Mouse (Mus musculus) stomach, postnatal 0 days (tissue): ENCODE measurements around the gene Frem2. TPM values are rescaled to one million over a fixed set of nuclear protein-coding genes. Genes with fewer than 3 reads are reported as not detected.

ENCODE experiments used
- ATAC-seq: fragments of 200-750 bp; cut with Nextera tagmentation; 2 replicates; pipeline ENCODE4 v1.8.0; 2017; ENCODE audit not compliant: low FRiP score, low TSS enrichment
- DNase-seq: peaks from one replicate; pipeline ENCODE4 v3.0.0-alpha.2; 2016; ENCODE audit warnings: low spot score
- H3K27ac ChIP-seq: fragments of 300-500 bp; sonication (generic); replicated peaks from 2 replicates; pipeline ENCODE4 v1.5.1; 2014; ENCODE audit warnings: mild to moderate bottlenecking, control low read depth
- H3K27me3 ChIP-seq: fragments of 300-500 bp; sonication (generic); 2 replicates; pipeline ENCODE4 v1.6.1; 2014; ENCODE audit warnings: low read length; ENCODE audit not compliant: control insufficient read depth, insufficient read depth
- H3K36me3 ChIP-seq: fragments of 300-500 bp; sonication (generic); 2 replicates; pipeline ENCODE4 v1.6.1; 2014; ENCODE audit warnings: low read length, mixed read lengths; ENCODE audit not compliant: control insufficient read depth, insufficient read depth
- H3K4me1 ChIP-seq: fragments of 300-500 bp; sonication (generic); replicated peaks from 2 replicates; pipeline ENCODE4 v1.6.1; 2014; ENCODE audit warnings: antibody characterized with exemption; ENCODE audit not compliant: control insufficient read depth, insufficient read depth
- H3K4me2 ChIP-seq: fragments of 300-500 bp; sonication (generic); replicated peaks from 2 replicates; pipeline ENCODE4 v1.6.1; 2014; ENCODE audit warnings: low read depth, mild to moderate bottlenecking, control low read depth, moderate library complexity
- H3K4me3 ChIP-seq: fragments of 300-500 bp; sonication (generic); 2 replicates; pipeline ENCODE4 v1.5.1; 2014; ENCODE audit warnings: low read depth, low read length, control low read depth
- H3K9ac ChIP-seq: fragments of 300-500 bp; sonication (generic); 2 replicates; pipeline ENCODE4 v1.6.1; 2014; ENCODE audit warnings: mild to moderate bottlenecking, low read length, control low read depth, mixed read lengths
- H3K9me3 ChIP-seq: fragments of 300-500 bp; sonication (generic); 2 replicates; pipeline ENCODE4 v1.6.1; 2016; ENCODE audit warnings: low read length; ENCODE audit not compliant: control insufficient read depth
- CTCF ChIP-seq: IDR thresholded peaks from 2 replicates; pipeline ENCODE4 v1.5.1; 2016; ENCODE audit warnings: antibody characterized with exemption, low read depth, mild to moderate bottlenecking, moderate library complexity
- EP300 ChIP-seq: optimal IDR thresholded peaks from 2 replicates; pipeline ENCODE3; 2016; ENCODE audit warnings: antibody characterized with exemption
- WGBS: fragments of 180-500 bp; shearing (Covaris S2); extraction: QIAGEN DNeasy Blood & Tissue Kit; methylation state at CpG from one replicate; pipeline ENCODE4 v1.1.7; 2014; 5-methylcytosine and 5-hydroxymethylcytosine counted together
- polyA plus RNA-seq: library from polyadenylated mRNA; unstranded; fragments of >200 nt; fragmentation: Nextera tagmentation; extraction: Ambion mirVana; gene quantifications from 2 replicates; pipeline ENCODE4 v1.2.1, GENCODE M21; 2015

The Frem2 gene
- 7.0 and 7.4 TPM in 2 replicates for polyA plus RNA-seq

- TF ChIP-seq CTCF = peak; percentile 1; the same call in 1 of the 2 replicates
- no peak for TF ChIP-seq EP300
- ATAC-seq (peak; percentile 93), DNase-seq (peak; percentile 82)
- Histone ChIP-seq H3K9me3 (peaks cover 20% of the 10 kb centered on the region), H3K4me3 (peak within 1 kb of the TSS; percentile 58), H3K4me2 (peak within 1 kb of the TSS; percentile 95), H3K9ac (peak within 1 kb of the TSS; percentile 60), H3K36me3 (peaks cover 7% of the 10 kb centered on the region; the same call in 1 of the 2 replicates), H3K27ac (peak within 1 kb of the TSS; percentile 77), H3K4me1 (no peaks in the 10 kb centered on the region), H3K27me3 (no peaks in the 10 kb centered on the region)
- under 1% methylated on average over 34 of the region's 34 CpGs for WGBS
Observed at GRCm38 (mm10) chr3:53656878-53657561, at the start of gene Frem2. TSS of gene Frem2 (minus strand) at chr3:53657355.

DNA sequence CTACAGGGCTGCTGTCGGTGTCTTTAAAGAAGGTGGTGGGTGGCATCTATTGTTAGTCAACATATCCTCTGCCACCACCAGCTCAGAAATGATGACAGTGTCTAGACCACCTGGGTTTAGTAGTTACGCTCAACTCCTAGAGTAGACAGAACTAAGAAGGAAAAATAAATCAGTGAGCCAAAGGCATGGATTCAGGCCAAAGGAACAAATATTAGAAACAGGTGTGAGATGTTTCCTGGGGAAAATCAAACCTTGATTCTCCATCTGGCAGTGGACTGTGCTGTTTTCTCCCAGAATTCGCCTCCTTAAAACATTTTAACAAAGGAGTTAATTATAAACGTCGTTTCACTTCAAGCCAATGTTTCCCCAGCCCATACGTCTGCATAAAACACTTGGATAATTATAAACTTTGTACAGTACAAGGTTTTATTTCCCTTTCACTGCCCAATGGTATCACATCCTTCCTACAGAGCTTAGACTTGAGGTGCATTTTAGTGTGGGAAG, 48.9 kb upstream of the Frem2 start:
- H3K9me3 ChIP-seq = no peaks in the 10 kb centered on the region
- no peaks in the 10 kb centered on the region for H3K36me3 ChIP-seq
- no peak for TF ChIP-seq CTCF
- TF ChIP-seq EP300 = no peak
- H3K27me3 ChIP-seq = no peaks in the 10 kb centered on the region
- DNase-seq (no peak), ATAC-seq (no peak)
- no peak overlapping the region for H3K27ac ChIP-seq
- H3K9ac ChIP-seq = no peak overlapping the region
- H3K4me1 ChIP-seq = no peaks in the 10 kb centered on the region
- WGBS = 58% methylated on average over 6 of the region's 6 CpGs
- H3K4me2 ChIP-seq = no peak overlapping the region
- H3K4me3 ChIP-seq = no peak overlapping the region

DNA sequence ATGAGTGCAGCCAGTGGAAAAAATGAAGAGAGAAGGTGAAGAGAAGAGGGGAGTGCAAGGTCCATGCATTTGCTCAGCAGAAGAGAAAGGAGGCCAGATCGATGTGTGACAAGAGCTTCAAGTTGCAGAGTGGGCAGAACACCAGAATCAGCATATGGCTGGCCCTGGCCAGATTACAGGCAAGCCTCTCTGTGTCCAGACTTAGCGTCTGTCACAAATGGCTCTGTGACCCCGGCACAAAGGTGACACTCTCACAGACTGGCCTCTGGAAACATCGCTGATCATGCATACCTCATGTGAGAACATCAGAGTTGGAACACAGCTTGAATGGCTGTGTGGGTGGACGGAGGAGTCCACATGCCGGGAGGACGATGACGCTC, 46.0 kb upstream of the Frem2 start:
- no peaks in the 10 kb centered on the region for H3K4me1 ChIP-seq
- H3K9ac ChIP-seq = no peak overlapping the region
- DNase-seq (no peak), ATAC-seq (no peak)
- no peak overlapping the region for H3K4me2 ChIP-seq
- TF ChIP-seq EP300 (no peak), CTCF (no peak)
- H3K36me3 ChIP-seq = no peaks in the 10 kb centered on the region
- no peak overlapping the region for H3K4me3 ChIP-seq
- 69% methylated on average over 8 of the region's 8 CpGs for WGBS
- no peak overlapping the region for H3K27ac ChIP-seq
- H3K9me3 ChIP-seq = no peaks in the 10 kb centered on the region
- H3K27me3 ChIP-seq = no peaks in the 10 kb centered on the region

DNA sequence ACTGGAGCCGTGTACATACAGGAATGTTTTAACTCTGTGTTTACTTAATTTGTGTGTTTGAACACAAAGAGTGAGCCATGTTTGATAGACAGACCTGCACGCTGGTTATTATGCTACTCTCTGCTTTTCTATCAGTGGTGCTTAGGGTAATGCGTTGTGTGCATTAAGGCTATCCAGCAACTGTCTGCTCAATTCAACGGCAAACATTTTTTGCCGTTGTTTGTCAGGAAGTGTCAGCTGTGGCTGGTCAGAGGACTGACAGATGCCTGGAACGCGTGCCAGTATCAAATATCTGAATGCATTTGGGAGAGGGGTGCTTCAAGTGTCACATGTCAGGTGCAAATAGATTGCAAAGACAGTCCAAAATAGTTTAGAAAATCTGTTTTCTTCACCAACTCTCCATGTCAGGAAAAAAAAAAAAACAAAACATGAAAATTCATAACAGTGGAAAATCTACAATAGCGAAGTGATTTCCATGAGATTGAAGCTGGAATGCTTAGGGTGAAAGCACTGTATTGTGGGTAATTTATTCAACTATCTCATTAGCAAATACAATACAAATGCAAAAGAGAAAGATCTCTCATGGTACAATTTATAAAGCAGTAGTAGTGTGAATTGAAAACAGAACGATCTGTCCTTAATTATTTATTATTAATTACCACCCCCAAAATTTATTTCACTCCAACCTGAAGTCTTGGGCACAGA, 45.4 kb upstream of the Frem2 start:
- Histone ChIP-seq H3K36me3 (no peaks in the 10 kb centered on the region), H3K4me1 (no peaks in the 10 kb centered on the region), H3K9ac (no peak overlapping the region), H3K9me3 (no peaks in the 10 kb centered on the region), H3K4me2 (no peak overlapping the region), H3K4me3 (no peak overlapping the region), H3K27me3 (no peaks in the 10 kb centered on the region), H3K27ac (no peak overlapping the region)
- DNase-seq (no peak), ATAC-seq (no peak)
- TF ChIP-seq EP300 (no peak), CTCF (no peak)
- WGBS = 33% methylated on average over 9 of the region's 9 CpGs

GRCm38 (mm10) chr3:53701940-53702339, 44.8 kb upstream of the Frem2 start:
- TF ChIP-seq CTCF (no peak), EP300 (no peak)
- Histone ChIP-seq H3K4me1 (no peaks in the 10 kb centered on the region), H3K9ac (no peak overlapping the region), H3K27ac (no peak overlapping the region), H3K4me3 (no peak overlapping the region), H3K36me3 (no peaks in the 10 kb centered on the region), H3K4me2 (no peak overlapping the region), H3K9me3 (no peaks in the 10 kb centered on the region), H3K27me3 (no peaks in the 10 kb centered on the region)
- DNase-seq = no peak
- WGBS = 42% methylated on average over 1 of the region's 1 CpGs
- ATAC-seq = no peak

- peak; percentile 95 for ATAC-seq
- DNase-seq = peak; percentile 74
Observed at GRCm38 (mm10) chr3:53687776-53688175, 30.6 kb upstream of the Frem2 start.

More at GRCm38 (mm10) chr3:53687776-53688175, 30.6 kb upstream of the Frem2 start:
- WGBS = 51% methylated on average over 6 of the region's 6 CpGs
- H3K9ac ChIP-seq = no peak overlapping the region
- no peak overlapping the region for H3K4me2 ChIP-seq
- TF ChIP-seq EP300 (no peak), CTCF (no peak)
- H3K9me3 ChIP-seq = no peaks in the 10 kb centered on the region
- H3K4me3 ChIP-seq = no peak overlapping the region
- H3K27me3 ChIP-seq = no peaks in the 10 kb centered on the region
- no peaks in the 10 kb centered on the region for H3K4me1 ChIP-seq
- H3K27ac ChIP-seq = no peak overlapping the region
- no peaks in the 10 kb centered on the region for H3K36me3 ChIP-seq
